Mouse (Mus musculus) splenic B cell, adult 2 months (primary cell): ENCODE measurements at regions not wholly inside any gene's neighbourhood (a gene's known extent, or its start where the extent isn't known, plus 50 kb on each side); places are given as distances from the start of the nearest gene placed in this dataset.

Experiments
- DNase-seq: peaks from one replicate; pipeline ENCODE4 v3.0.0-alpha.2; 2011; ENCODE audit warnings: low read depth, low spot score
- H3K27me3 ChIP-seq: 2 replicates; pipeline ENCODE4 v1.6.1; 2012; ENCODE audit warnings: mild to moderate bottlenecking, low read length, moderate library complexity, mixed read lengths; ENCODE audit not compliant: control insufficient read depth, poor library complexity, insufficient read depth, severe bottlenecking
- H3K36me3 ChIP-seq: 2 replicates; pipeline ENCODE4 v1.6.1; 2012; ENCODE audit warnings: mild to moderate bottlenecking, low read length, moderate library complexity, mixed read lengths; ENCODE audit not compliant: control insufficient read depth, poor library complexity, insufficient read depth, severe bottlenecking

DNA sequence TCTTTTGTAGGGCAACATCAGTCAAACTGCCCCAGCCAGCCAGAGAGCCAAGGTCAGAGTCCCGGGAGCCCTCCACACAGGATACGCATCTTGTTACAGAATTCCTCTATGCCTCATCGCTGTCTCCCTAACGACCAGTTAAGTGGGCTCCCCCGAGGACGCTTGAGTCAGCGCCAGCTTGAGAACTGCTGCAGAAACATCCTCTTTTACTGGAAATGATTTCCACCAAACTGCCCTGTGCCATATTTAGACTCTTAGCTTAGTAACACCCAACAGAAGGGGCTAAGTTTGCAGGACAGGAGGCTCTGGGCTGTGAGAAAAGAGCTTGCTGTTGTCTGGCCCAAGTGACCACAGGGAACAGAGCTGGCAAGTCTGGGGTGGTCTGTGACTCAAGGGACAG, 357.0 kb downstream of the Setd4 start:
- H3K27me3 ChIP-seq = no peaks in the 10 kb centered on the region
- no peaks in the 10 kb centered on the region for H3K36me3 ChIP-seq
- DNase-seq = no peak

DNA sequence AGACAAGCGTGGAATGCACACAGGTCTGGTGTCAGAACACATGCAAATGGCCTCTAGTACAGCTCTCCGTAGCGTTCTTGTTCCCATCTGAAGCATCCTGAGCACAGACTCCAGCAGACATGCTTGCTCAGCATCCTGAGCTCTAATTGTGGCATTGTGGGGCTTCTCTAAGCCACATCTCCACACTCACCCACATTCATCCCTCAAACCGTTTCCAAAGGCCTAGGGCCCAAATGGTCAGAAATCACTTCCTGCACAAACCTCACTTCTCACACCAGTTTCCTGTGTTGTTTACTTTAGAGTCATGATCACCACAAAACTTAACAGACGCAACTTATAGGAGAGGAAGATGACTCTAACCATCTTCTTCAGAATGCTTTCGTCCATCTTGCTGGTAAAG, 358.1 kb downstream of the Setd4 start:
- H3K27me3 ChIP-seq = no peaks in the 10 kb centered on the region
- DNase-seq = no peak
- H3K36me3 ChIP-seq = no peaks in the 10 kb centered on the region

DNA sequence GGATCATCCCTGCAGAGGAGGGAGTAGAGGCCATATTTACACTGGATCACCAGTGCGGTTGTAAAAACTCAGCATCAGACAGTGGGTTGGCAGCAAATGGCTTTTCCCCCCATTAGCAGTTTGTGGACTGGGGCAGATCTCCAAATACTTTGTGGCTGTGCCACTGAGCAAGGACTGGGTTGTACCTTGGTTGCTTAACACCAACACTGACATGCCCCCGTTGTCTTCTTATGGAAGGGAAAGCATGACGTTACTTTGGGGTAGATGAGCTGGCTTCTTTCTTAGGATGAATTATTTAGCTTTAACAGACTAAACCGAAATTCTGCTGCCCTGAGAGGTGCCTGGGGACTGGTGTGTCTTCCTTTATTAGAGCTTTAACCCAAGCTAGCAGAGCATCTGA, 365.0 kb downstream of the Setd4 start:
- no peaks in the 10 kb centered on the region for H3K36me3 ChIP-seq
- H3K27me3 ChIP-seq = no peaks in the 10 kb centered on the region
- no peak for DNase-seq

DNA sequence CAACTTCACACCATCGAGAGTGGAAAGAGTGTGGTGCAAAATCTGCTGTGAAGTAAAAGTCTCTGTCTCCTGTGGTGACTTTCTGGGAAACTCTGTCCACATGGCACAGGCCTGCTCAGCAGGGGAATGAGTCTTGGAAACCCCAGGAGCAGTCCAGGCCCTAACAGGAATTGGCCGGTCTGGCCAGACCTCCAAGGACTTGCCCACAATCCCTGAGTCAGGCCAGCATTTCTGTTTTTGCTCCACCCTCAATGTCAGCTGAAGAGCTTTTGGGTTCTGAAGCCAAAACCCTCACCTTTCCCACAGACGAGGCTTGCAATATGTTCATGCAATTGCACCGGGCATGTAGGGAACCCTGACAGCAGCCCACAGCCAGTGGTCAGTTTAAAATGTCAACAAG, 365.5 kb downstream of the Setd4 start:
- no peaks in the 10 kb centered on the region for H3K36me3 ChIP-seq
- DNase-seq = no peak
- H3K27me3 ChIP-seq = no peaks in the 10 kb centered on the region

DNA sequence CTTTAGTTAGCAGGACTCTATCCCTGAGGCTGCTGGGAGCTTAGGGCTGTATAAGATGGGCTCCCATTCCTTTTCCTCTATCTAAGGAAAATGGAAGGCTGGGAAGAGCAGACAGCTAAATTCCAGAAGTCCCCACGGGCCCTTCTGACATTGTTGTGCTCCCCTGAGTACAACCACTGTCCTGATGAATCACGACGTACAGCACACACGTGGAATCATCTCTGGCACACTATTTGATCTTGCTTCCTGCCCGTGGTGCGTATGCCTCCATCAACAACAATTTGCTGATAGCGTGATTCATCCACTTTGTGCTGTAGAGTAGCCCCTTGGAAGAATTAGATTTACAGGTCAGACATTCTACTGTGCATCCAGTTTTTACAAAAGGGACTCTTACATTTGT, 378.2 kb downstream of the Setd4 start:
- DNase-seq = no peak
- Histone ChIP-seq H3K27me3 (no peaks in the 10 kb centered on the region), H3K36me3 (no peaks in the 10 kb centered on the region)

DNA sequence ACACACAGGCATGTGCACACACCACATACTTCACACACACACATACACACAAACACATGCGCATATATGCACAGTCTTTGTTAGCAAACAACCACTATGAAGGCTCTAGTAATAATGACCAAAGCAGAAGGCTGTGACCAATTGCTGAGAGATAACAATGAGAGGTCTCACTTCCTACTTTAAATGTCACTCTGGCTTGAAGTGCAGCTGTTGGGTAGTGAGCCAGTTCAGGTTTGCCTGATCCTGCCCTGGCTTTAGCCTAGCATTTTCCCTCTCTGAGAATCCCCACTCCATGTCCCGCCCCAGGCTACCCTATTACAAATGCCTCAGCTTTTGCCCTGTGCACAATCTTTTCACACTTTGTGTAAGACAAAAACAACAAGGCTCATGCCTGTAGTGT, 378.7 kb downstream of the Setd4 start:
- DNase-seq = no peak
- H3K36me3 ChIP-seq = no peaks in the 10 kb centered on the region
- H3K27me3 ChIP-seq = no peaks in the 10 kb centered on the region

DNA sequence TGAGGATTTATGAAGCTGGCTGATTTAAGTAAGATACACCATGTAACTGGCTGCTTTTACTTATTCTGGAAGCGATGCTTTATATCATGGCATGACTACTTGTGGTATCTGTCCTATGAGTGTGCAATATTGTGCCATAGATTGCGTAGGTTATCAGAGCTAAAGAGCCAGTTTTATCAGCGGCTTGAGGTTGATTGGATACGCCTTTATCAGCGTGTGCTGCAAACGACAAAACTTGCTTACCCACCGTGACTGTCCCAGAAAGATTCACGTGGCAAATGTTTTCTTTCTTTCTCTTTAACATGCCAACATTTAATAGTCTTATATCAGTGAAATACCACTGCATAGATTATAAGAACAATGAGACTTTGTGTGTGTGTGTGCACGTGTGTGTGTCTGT, 384.1 kb downstream of the Setd4 start:
- no peaks in the 10 kb centered on the region for H3K27me3 ChIP-seq
- no peaks in the 10 kb centered on the region for H3K36me3 ChIP-seq
- no peak for DNase-seq

DNA sequence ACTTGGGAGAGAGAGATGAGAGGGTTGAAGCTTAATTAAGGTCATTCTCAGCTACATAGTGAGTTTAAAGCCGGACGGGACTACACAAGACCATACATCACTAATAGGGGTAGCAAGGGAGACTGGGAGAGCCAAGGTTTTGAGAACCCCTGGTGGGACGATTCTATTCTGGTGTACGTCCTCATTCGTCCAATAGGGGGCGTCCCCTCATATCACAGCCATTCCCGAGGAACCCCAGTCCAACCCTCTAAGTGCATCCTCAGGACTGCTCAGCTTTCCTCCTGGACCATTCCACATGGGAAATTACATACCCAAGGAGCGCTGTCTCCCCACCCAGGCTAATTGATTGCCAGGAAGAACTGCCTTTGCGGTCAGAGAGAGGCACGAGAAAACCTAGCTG, 385.5 kb downstream of the Setd4 start:
- no peaks in the 10 kb centered on the region for H3K27me3 ChIP-seq
- no peaks in the 10 kb centered on the region for H3K36me3 ChIP-seq
- DNase-seq = no peak

DNA sequence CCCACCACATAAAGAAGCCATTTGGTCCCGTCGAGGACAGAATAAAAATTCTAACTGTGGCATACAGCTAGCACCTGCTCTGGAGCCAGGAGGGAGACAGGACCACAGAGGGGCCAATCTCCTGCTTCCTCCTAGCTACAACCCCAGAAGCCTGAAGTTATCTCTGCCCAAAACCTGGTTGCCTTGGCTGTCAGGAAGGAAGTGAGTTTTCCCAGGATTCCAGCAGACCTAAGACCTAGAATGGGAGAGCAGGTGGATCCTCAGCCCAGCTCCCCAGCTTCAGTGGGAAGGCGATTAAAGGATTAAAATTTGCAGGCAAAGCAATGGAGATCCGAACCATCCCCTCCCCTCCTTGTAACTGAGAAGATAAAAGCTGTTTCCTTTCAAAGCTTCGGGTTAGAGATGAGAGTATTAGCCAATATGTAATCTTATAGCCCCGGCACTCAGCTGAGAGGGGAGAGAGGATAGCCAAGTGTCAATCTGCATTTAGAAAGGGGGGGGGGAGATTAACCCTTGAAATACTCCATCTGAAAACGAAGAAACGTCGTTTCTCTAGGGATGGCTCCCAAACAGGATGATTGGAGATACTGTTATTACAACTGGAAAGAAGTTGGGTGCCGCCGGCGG, 386.1 kb downstream of the Setd4 start:
- DNase-seq = no peak
- Histone ChIP-seq H3K27me3 (no peaks in the 10 kb centered on the region), H3K36me3 (no peaks in the 10 kb centered on the region)

DNA sequence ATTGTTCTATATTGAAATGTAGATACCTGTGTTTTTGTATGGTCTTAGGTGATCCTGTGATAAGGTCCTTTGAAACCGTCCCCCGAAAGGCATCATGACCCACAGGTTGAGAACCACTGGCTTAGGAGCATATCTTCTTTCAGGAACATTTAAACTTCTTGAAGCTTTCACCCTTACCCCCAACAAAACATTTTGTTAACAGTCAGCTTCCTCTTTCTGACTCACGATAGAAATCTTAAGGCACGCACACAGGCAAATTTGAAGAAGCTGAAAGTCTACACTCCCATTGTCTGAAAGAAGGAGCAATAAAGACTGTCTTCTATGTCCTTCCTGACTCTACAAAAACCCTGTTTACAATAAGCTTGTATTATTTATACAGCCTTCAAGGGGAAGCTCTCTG, 388.2 kb downstream of the Setd4 start:
- no peak for DNase-seq
- no peaks in the 10 kb centered on the region for H3K27me3 ChIP-seq

DNA sequence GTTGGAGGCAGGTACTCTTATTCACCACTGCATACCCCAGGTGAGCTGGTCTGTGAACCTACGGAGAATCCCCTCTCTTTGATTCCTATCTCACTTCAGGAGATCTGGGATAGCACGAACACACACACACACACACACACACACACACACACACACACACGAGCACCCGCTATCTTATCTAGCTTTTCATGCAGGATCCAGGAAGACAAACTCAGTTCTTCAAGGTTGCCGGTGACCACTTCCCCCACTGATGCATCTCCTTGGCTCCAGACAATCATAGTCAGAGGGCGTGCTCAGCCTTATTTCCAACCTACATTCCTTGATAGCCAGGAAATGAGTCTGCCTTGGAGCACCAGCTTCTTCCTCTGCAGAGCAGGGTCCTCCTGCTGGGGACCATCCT, 387.7 kb upstream of the Runx1 start:
- no peaks in the 10 kb centered on the region for H3K27me3 ChIP-seq
- DNase-seq = no peak
- H3K36me3 ChIP-seq = no peaks in the 10 kb centered on the region

More for the DNA sequence above, 388.2 kb downstream of the Setd4 start:
- H3K36me3 ChIP-seq = no peaks in the 10 kb centered on the region

DNA sequence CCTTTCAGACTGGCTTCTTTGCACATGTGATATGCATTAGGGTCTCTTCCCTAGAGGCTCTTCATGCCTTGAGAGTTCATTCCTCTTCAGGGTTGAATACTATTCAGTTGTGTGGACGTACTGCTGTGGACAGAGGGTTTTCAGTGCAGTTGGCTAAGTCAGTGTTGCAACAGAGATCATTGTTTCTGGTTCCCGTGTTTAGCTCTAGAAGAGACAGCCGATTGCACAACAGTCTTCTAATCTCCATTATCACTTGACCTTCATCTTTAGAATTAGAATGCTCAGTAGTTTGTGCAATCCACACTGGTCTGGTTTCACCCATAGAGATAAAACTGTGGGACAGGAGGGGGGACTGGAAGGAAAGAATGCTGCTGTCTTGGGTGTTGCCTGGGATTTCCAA, 381.7 kb upstream of the Runx1 start:
- DNase-seq = no peak
- no peaks in the 10 kb centered on the region for H3K36me3 ChIP-seq
- H3K27me3 ChIP-seq = no peaks in the 10 kb centered on the region

DNA sequence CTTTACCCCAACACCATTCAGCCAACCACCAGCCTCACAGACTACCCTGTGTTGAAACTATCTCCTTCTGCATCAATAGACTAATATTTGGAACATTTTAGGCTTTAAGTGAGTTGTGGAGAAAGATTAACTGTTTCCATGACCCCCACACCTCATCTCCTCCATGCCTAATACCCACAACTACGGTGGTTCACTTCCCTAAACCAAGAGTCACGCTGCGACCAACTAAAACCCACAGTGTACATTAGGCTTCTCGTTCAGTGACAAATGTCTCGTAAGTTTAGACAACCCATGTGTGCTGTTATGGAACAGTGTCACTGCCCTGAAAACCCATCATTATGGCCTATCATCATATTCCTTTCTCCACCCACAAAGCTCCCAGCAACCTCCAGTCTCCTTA, 381.3 kb upstream of the Runx1 start:
- DNase-seq = no peak
- Histone ChIP-seq H3K36me3 (no peaks in the 10 kb centered on the region), H3K27me3 (no peaks in the 10 kb centered on the region)

DNA sequence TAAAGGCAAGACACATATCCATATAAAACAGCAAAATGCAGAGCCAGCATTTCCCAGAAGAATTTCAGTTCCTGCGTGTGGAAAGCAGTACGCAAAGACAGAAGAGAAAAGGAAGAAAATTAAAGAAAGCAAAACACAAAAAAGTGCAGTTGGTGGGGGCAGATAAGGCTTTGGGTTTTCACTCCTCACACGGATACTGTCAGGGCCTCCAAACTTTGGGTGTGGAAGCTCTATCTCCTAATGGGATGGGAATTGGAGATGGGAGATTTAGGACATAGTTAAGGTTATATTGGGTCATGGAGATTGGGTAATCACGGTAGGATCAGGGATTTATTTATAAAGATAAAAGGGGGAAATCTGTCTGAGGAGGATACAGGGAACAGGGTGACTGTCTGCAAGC, 380.4 kb upstream of the Runx1 start:
- no peak for DNase-seq
- no peaks in the 10 kb centered on the region for H3K36me3 ChIP-seq
- H3K27me3 ChIP-seq = no peaks in the 10 kb centered on the region

DNA sequence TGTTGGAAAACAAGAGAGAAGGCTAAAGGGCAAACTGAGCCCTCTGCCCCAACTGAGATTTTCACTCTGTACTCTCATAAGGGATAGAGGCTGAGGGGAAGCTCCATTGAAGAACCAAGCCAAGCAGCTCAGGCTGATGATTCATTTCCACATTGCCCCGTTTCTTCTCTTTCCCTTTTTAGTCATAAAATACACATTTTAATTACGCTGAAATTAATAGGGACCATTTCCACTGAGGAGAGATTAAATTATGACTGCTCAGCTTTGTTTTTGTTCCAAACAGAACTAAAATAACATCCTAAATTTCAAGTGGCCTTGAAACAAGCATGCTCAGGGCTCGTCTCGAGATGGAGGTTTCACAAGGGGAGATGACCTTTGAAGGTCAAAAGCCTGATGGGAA, 378.7 kb upstream of the Runx1 start:
- no peaks in the 10 kb centered on the region for H3K36me3 ChIP-seq
- no peaks in the 10 kb centered on the region for H3K27me3 ChIP-seq
- no peak for DNase-seq

DNA sequence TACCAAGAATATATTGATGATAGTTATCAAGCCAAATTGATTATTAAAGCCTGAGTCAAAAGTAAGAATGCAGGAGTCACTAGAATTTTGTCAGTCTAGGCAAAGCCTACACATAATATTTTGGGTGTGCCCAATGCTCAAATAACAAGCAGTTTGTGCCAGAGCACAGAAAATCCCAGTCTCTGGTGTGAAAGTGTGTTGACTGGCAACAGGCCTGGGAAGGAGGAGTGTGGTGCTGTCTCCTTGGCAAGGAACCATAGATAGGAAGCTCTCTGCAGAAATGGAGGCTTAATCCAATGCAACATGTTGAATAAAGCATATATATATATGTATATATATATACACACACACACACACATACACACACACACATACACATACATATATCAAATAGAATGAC, 376.6 kb upstream of the Runx1 start:
- Histone ChIP-seq H3K36me3 (no peaks in the 10 kb centered on the region), H3K27me3 (no peaks in the 10 kb centered on the region)
- no peak for DNase-seq
